Mouse (Mus musculus): ENCODE measurements at regions not wholly inside any gene's neighbourhood (a gene's known extent, or its start where the extent isn't known, plus 50 kb on each side); places are given as distances from the start of the nearest gene placed in this dataset.

DNA sequence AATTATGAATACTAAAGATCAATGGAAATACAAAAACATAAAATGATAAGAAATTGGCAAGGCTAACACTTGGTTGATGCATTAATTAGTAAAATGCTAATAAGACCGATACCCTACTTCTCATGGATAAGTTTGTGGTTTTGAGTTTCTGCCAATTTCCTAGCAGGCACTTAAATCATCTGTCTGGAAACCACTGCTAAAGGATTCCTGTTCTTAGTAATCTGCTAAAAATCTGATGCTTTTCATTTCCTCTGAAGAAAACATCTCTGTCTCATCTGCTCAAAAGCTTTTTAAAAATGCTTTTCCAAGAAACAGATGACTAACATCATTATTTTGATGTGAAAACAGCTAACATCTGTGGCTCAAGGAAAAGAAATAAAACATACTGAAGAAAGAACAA lies 321.4 kb upstream of the Pcdh7 start:
- H3K27ac ChIP-seq: no peak overlapping the region
- 98% methylated on average over 1 of the region's 1 CpGs for WGBS
- H3K27me3 ChIP-seq: no peaks in the 10 kb centered on the region
- no peaks in the 10 kb centered on the region for H3K9me3 ChIP-seq
- no peak overlapping the region for H3K4me2 ChIP-seq (replicated peaks)
- ATAC-seq: no peak
- H3K36me3 ChIP-seq: no peaks in the 10 kb centered on the region
- no peak overlapping the region for H3K4me3 ChIP-seq (replicated peaks)
- no peaks in the 10 kb centered on the region for H3K4me1 ChIP-seq (replicated peaks)
- no peak overlapping the region for H3K9ac ChIP-seq (replicated peaks)

DNA sequence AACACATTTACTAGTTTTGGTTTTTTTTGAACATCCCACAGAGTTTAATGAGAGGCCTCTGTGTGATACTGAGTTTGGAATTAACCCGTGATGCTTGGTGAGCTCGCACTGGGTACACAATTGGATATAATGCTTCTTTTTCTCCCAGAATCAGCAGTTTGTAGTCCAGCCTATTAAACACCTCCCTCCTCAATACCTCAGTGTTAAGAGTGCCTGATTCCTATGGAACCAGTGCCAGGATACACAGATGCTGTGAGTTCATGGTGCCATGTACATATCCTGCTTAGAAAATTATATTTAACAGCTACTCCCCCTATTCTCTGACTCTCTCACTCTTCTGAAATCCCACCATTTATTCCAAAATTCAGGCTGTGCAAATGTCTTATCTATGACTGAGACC lies 299.6 kb upstream of the Pcdh7 start:
- H3K4me3 ChIP-seq (replicated peaks): no peak overlapping the region

DNA sequence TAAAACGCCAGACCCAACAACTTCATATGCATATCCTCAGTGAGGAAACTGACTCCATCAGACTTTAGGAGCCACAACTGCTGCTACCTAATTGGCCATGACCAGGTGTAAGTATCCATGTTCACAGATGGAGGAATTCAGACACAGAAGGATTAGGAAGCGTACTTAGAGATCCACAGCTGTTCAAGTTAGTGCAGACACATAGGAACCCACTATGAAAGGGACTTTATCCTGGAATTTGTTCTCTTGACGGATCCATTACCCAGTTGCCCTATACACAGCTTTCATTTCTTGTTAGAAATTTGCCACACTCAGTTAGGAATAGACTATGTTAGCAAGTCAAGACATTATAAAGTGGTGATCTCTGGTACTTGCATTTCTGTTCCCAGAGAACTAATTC lies 266.7 kb upstream of the Pcdh7 start:
- H3K4me1 ChIP-seq (replicated peaks): no peaks in the 10 kb centered on the region
- ATAC-seq: no peak
- H3K36me3 ChIP-seq: no peaks in the 10 kb centered on the region
- H3K9ac ChIP-seq (replicated peaks): no peak overlapping the region
- WGBS: 82% methylated on average over 3 of the region's 3 CpGs
- H3K4me2 ChIP-seq (replicated peaks): no peak overlapping the region
- no peak overlapping the region for H3K4me3 ChIP-seq (replicated peaks)
- no peaks in the 10 kb centered on the region for H3K9me3 ChIP-seq
- H3K27me3 ChIP-seq: no peaks in the 10 kb centered on the region
- H3K27ac ChIP-seq: no peak overlapping the region

More for the DNA sequence above, 299.6 kb upstream of the Pcdh7 start:
- H3K9ac ChIP-seq (replicated peaks): no peak overlapping the region
- H3K27ac ChIP-seq: no peak overlapping the region
- no peaks in the 10 kb centered on the region for H3K27me3 ChIP-seq
- no peak for ATAC-seq
- no peak overlapping the region for H3K4me2 ChIP-seq (replicated peaks)
- WGBS: 55% methylated on average over 2 of the region's 2 CpGs
- no peaks in the 10 kb centered on the region for H3K9me3 ChIP-seq
- no peaks in the 10 kb centered on the region for H3K4me1 ChIP-seq (replicated peaks)
- no peaks in the 10 kb centered on the region for H3K36me3 ChIP-seq

DNA sequence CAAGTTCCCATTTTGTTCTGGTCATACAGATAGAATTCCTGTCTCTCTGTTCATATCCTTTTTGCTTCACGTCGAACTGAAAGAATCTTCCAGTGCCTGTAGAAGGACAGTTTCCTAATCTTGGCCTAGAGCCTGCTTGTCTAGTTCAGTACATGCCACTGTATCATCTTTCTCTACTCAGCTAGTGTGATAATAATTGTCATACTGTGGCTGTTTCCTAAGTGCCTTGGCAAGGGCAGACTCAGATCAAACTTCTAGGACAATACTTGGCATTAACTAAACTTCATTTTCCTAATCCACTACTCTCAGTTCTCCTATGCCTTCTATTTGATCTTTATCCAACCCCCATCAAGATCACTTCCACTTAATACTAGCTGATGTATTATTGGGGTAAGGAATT lies 266.3 kb upstream of the Pcdh7 start:
- no peak for ATAC-seq
- Histone ChIP-seq H3K4me3 (replicated peaks) (no peak overlapping the region), H3K4me1 (replicated peaks) (no peaks in the 10 kb centered on the region), H3K27ac (no peak overlapping the region), H3K9me3 (no peaks in the 10 kb centered on the region), H3K36me3 (no peaks in the 10 kb centered on the region), H3K9ac (replicated peaks) (no peak overlapping the region), H3K4me2 (replicated peaks) (no peak overlapping the region), H3K27me3 (no peaks in the 10 kb centered on the region)
- WGBS: 96% methylated on average over 2 of the region's 2 CpGs

DNA sequence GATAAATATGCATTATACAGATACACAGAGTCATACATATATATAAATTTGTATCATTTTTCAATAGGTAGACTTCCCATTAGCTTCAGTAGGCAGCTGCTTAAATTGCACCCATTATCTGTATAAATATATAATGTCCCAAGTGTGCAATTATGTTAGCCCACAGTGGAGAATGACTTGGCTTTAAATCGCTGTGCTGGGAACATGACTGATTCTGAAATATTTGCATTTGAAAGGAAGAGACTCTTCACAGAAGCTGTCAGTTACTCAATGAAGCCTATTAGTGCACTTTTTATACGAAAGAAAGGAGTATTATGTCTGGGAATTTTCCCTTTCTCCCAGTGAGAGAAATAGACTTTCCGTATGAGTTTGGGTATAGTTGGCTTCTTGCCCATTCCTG lies 242.8 kb upstream of the Pcdh7 start:
- H3K27ac ChIP-seq: no peak overlapping the region
- 9% methylated on average over 3 of the region's 3 CpGs for WGBS
- no peak overlapping the region for H3K9ac ChIP-seq (replicated peaks)
- ATAC-seq: peak; percentile 87
- 0 out of 2 replicates have a peak, but pooled peaks cover 3% of the 10 kb centered on the region for H3K4me1 ChIP-seq (replicated peaks)
- H3K4me2 ChIP-seq (replicated peaks): no peak overlapping the region
- H3K4me3 ChIP-seq (replicated peaks): no peak overlapping the region
- no peaks in the 10 kb centered on the region for H3K9me3 ChIP-seq
- H3K36me3 ChIP-seq: no peaks in the 10 kb centered on the region
- no peaks in the 10 kb centered on the region for H3K27me3 ChIP-seq

DNA sequence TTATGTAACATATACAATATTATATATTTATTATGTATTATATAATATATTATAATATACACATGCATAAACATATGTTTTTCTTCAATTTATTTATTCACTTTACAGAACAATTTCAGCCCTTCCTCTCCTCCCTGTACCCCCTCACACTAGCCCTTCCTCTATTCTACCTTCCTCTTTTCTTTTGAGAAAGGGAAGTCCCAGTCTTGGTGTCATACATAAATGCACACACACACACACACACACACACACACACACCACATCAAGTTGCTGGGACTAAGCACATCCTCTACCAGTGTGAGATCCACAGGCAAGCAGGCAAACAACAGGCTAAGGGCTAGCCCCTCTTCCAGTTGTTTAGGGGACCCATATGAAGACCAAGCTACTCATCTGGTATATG lies 239.9 kb upstream of the Pcdh7 start:
- Histone ChIP-seq H3K4me1 (replicated peaks) (0 out of 2 replicates have a peak, but pooled peaks cover 3% of the 10 kb centered on the region), H3K4me2 (replicated peaks) (no peak overlapping the region), H3K9me3 (no peaks in the 10 kb centered on the region), H3K27me3 (no peaks in the 10 kb centered on the region), H3K27ac (no peak overlapping the region), H3K4me3 (replicated peaks) (no peak overlapping the region), H3K9ac (replicated peaks) (no peak overlapping the region), H3K36me3 (no peaks in the 10 kb centered on the region)
- ATAC-seq: no peak

Measured in midbrain, embryonic 13.5 days (tissue).